Mouse (Mus musculus) liver, embryonic 12.5 days (tissue): ENCODE measurements at regions not wholly inside any gene's neighbourhood (a gene's known extent, or its start where the extent isn't known, plus 50 kb on each side); places are given as distances from the start of the nearest gene placed in this dataset.

ENCODE experiments used
- ATAC-seq: fragments of 200-750 bp; cut with Nextera tagmentation; 2 replicates; pipeline ENCODE4 v1.8.0; 2017; ENCODE audit warnings: moderate number of reproducible peaks, mild to moderate bottlenecking, moderate library complexity
- H3K27ac ChIP-seq: fragments of 300-500 bp; sonication (generic); 2 replicates; pipeline ENCODE4 v1.5.1; 2016; ENCODE audit warnings: mild to moderate bottlenecking
- H3K27me3 ChIP-seq: fragments of 300-500 bp; sonication (generic); replicated peaks from 2 replicates; pipeline ENCODE4 v1.6.1; 2016; ENCODE audit warnings: mild to moderate bottlenecking, moderate library complexity
- H3K36me3 ChIP-seq: fragments of 300-500 bp; sonication (generic); 2 replicates; pipeline ENCODE4 v1.6.1; 2016; ENCODE audit warnings: mild to moderate bottlenecking, moderate library complexity
- H3K4me1 ChIP-seq: fragments of 300-500 bp; sonication (generic); 2 replicates; pipeline ENCODE4 v1.6.1; 2016
- H3K4me2 ChIP-seq: fragments of 300-500 bp; sonication (generic); 2 replicates; pipeline ENCODE4 v1.6.1; 2016; ENCODE audit warnings: mild to moderate bottlenecking, moderate library complexity
- H3K4me3 ChIP-seq: fragments of 300-500 bp; sonication (generic); 2 replicates; pipeline ENCODE4 v1.5.1; 2016; ENCODE audit warnings: mild to moderate bottlenecking, moderate library complexity
- H3K9ac ChIP-seq: fragments of 300-500 bp; sonication (generic); 2 replicates; pipeline ENCODE4 v1.6.1; 2016; ENCODE audit warnings: mild to moderate bottlenecking, moderate library complexity
- H3K9me3 ChIP-seq: fragments of 300-500 bp; sonication (generic); replicated peaks from 2 replicates; pipeline ENCODE4 v1.6.1; 2016; ENCODE audit warnings: mild to moderate bottlenecking, moderate library complexity
- WGBS: fragments of 180-500 bp; shearing (Covaris S2); methylation state at CpG from one replicate; pipeline ENCODE4 v1.1.7; 2016; ENCODE audit not compliant: insufficient replicate concordance; 5-methylcytosine and 5-hydroxymethylcytosine counted together

DNA sequence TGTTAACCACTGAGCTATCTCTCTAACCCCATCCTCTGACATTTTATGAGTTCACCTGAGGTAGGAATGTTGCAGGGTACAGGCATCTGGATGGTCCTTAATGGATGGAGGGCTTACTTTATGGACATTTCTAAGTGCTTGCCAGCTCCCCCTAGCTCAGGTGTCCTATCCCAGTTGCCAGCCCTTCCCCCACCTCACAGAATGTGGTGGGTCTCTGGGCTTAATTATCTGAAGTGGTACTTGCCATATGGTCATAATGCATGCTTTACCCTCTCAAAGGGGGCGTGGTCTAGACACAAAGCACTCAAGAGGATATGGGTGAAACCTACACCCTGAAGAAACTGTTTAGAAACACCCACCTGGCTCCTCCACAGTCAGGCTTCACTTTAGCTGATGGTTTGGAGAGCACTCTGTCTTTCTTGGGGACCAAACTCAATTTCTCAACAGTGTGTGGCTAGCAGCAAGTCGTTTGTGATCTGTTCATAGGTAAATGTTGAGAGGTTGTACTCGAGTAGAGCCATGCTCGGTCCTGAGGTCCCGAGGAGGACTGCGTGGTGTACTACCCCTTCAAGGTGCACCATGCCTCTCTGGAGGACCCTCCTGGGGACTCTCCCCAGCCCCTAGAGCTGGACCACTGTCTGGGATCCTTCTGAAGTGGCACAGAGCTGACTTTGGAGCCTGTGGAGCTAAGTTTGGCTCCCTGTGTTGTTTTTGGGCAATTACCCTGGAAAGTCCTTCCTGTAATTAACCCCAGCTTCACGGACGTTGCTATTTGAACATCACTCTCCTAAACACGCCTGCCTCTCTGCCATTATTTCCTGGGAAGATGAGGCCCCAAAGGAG lies 338.8 kb upstream of the Sall1 start:
- WGBS, result 51% methylated on average over 9 of the region's 9 CpGs
- ATAC-seq, result no peak
- H3K27me3 ChIP-seq, result peaks cover 7% of the 10 kb centered on the region; the same call in 1 of the 2 replicates
- H3K36me3 ChIP-seq, result no peaks in the 10 kb centered on the region
- no peak overlapping the region for H3K4me2 ChIP-seq
- no peak overlapping the region for H3K4me3 ChIP-seq
- no peaks in the 10 kb centered on the region for H3K9me3 ChIP-seq
- no peak overlapping the region for H3K9ac ChIP-seq
- no peak overlapping the region for H3K27ac ChIP-seq
- H3K4me1 ChIP-seq, result no peaks in the 10 kb centered on the region

- H3K27ac ChIP-seq, result no peak overlapping the region
- H3K27me3 ChIP-seq, result peaks cover 5% of the 10 kb centered on the region; the same call in 1 of the 2 replicates
- H3K4me1 ChIP-seq, result no peaks in the 10 kb centered on the region
- H3K4me3 ChIP-seq, result no peak overlapping the region
- no peaks in the 10 kb centered on the region for H3K9me3 ChIP-seq
- H3K9ac ChIP-seq, result no peak overlapping the region
- WGBS, result 65% methylated on average over 9 of the region's 9 CpGs
- no peak for ATAC-seq
- no peaks in the 10 kb centered on the region for H3K36me3 ChIP-seq
- H3K4me2 ChIP-seq, result no peak overlapping the region
Measured at GRCm38 (mm10) chr8:89380436-89380835, 336.5 kb upstream of the Sall1 start.

GRCm38 (mm10) chr8:89372761-89373160 lies 328.8 kb upstream of the Sall1 start:
- ATAC-seq, result no peak

GRCm38 (mm10) chr8:89371773-89372132 lies 327.8 kb upstream of the Sall1 start:
- H3K4me1 ChIP-seq, result no peaks in the 10 kb centered on the region
- H3K27me3 ChIP-seq, result no peaks in the 10 kb centered on the region
- H3K4me2 ChIP-seq, result no peak overlapping the region
- no peak overlapping the region for H3K4me3 ChIP-seq
- no peak for ATAC-seq
- no peak overlapping the region for H3K27ac ChIP-seq
- 0 out of 2 replicates have a peak, but pooled peaks cover 6% of the 10 kb centered on the region for H3K9me3 ChIP-seq
- H3K36me3 ChIP-seq, result no peaks in the 10 kb centered on the region
- WGBS, result 61% methylated on average over 4 of the region's 4 CpGs
- H3K9ac ChIP-seq, result no peak overlapping the region

More at GRCm38 (mm10) chr8:89372761-89373160, 328.8 kb upstream of the Sall1 start:
- Histone ChIP-seq H3K9ac (no peak overlapping the region), H3K9me3 (0 out of 2 replicates have a peak, but pooled peaks cover 6% of the 10 kb centered on the region), H3K27me3 (no peaks in the 10 kb centered on the region), H3K4me2 (no peak overlapping the region), H3K4me3 (no peak overlapping the region), H3K36me3 (no peaks in the 10 kb centered on the region), H3K27ac (no peak overlapping the region), H3K4me1 (no peaks in the 10 kb centered on the region)
- WGBS, result 69% methylated on average over 3 of the region's 3 CpGs

- no peak overlapping the region for H3K27ac ChIP-seq
- no peak overlapping the region for H3K4me3 ChIP-seq
- H3K4me1 ChIP-seq, result no peaks in the 10 kb centered on the region
- H3K4me2 ChIP-seq, result no peak overlapping the region
- no peak for ATAC-seq
- H3K9me3 ChIP-seq, result 0 out of 2 replicates have a peak, but pooled peaks cover 6% of the 10 kb centered on the region
- no peaks in the 10 kb centered on the region for H3K27me3 ChIP-seq
- H3K36me3 ChIP-seq, result no peaks in the 10 kb centered on the region
- 57% methylated on average over 20 of the region's 20 CpGs for WGBS
- no peak overlapping the region for H3K9ac ChIP-seq
Measured at GRCm38 (mm10) chr8:89370816-89371772, 327.1 kb upstream of the Sall1 start.

GRCm38 (mm10) chr8:89365430-89365829 lies 321.5 kb upstream of the Sall1 start:
- H3K4me3 ChIP-seq, result no peak overlapping the region
- H3K4me1 ChIP-seq, result no peaks in the 10 kb centered on the region
- 72% methylated on average over 3 of the region's 3 CpGs for WGBS
- no peaks in the 10 kb centered on the region for H3K27me3 ChIP-seq
- H3K9me3 ChIP-seq, result 0 out of 2 replicates have a peak, but pooled peaks cover 6% of the 10 kb centered on the region
- no peak overlapping the region for H3K27ac ChIP-seq
- no peak overlapping the region for H3K9ac ChIP-seq
- no peak overlapping the region for H3K4me2 ChIP-seq
- no peak for ATAC-seq
- no peaks in the 10 kb centered on the region for H3K36me3 ChIP-seq

GRCm38 (mm10) chr8:89358411-89358810 lies 314.4 kb upstream of the Sall1 start:
- H3K27ac ChIP-seq, result no peak overlapping the region

DNA sequence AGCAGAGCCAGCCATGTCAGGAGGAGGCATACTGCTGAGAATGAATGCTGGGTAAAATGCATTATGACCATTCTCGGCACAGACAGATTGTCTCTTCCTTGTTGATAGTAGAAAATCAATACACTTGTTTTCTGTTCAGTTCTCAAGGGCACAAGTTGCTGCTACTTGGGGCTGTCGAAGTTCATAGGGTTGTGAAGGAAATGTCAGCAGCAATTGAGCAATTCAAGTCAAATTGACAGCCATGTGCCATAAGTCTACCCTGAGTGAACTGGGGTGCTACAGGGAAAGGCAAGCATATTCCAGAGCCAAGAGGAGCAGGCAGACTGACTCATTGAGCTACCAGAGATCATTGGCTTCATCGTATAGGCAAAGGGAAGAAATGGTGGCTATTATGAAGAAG lies 301.6 kb upstream of the Sall1 start:
- H3K9ac ChIP-seq, result no peak overlapping the region
- no peaks in the 10 kb centered on the region for H3K9me3 ChIP-seq
- WGBS, result 56% methylated on average over 3 of the region's 3 CpGs
- H3K27ac ChIP-seq, result no peak overlapping the region
- no peak overlapping the region for H3K4me2 ChIP-seq
- no peaks in the 10 kb centered on the region for H3K27me3 ChIP-seq
- no peaks in the 10 kb centered on the region for H3K36me3 ChIP-seq
- H3K4me1 ChIP-seq, result no peaks in the 10 kb centered on the region
- no peak for ATAC-seq
- no peak overlapping the region for H3K4me3 ChIP-seq

More at GRCm38 (mm10) chr8:89358411-89358810, 314.4 kb upstream of the Sall1 start:
- H3K27me3 ChIP-seq, result no peaks in the 10 kb centered on the region
- no peak overlapping the region for H3K4me3 ChIP-seq
- no peak overlapping the region for H3K9ac ChIP-seq
- WGBS, result 60% methylated on average over 4 of the region's 4 CpGs
- no peaks in the 10 kb centered on the region for H3K4me1 ChIP-seq
- no peaks in the 10 kb centered on the region for H3K36me3 ChIP-seq
- ATAC-seq, result no peak
- H3K9me3 ChIP-seq, result no peaks in the 10 kb centered on the region
- H3K4me2 ChIP-seq, result no peak overlapping the region

DNA sequence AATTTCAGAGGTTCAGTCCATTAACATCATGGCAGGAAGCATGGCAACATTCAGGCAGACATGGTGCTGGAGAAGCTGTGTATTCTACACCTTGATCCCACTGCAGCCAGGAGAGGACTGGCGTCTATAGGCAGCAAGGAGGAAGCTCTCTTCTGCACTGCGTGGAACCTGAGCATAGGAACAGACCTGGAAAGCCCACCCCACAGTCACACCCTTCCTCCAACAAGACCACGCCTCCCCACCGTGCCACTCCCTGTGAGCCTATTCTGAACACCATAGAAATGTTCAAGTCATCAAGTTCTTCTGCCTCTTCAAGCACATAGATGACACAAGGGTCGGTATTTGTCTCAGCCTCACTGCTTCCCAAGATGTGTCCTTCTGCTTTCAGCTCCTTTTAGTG lies 297.7 kb upstream of the Sall1 start:
- no peak overlapping the region for H3K9ac ChIP-seq
- H3K36me3 ChIP-seq, result no peaks in the 10 kb centered on the region
- whole genome bisulfite sequencing, result 72% methylated on average over 5 of the region's 5 CpGs
- no peak overlapping the region for H3K27ac ChIP-seq
- H3K4me1 ChIP-seq, result no peaks in the 10 kb centered on the region
- ATAC-seq, result no peak
- no peaks in the 10 kb centered on the region for H3K9me3 ChIP-seq
- H3K4me2 ChIP-seq, result no peak overlapping the region
- H3K4me3 ChIP-seq, result no peak overlapping the region
- H3K27me3 ChIP-seq, result no peaks in the 10 kb centered on the region

- H3K4me2 ChIP-seq, result no peak overlapping the region
- no peaks in the 10 kb centered on the region for H3K36me3 ChIP-seq
- no peaks in the 10 kb centered on the region for H3K27me3 ChIP-seq
- no peak overlapping the region for H3K27ac ChIP-seq
- H3K4me3 ChIP-seq, result no peak overlapping the region
- H3K9me3 ChIP-seq, result no peaks in the 10 kb centered on the region
- WGBS, result 48% methylated on average over 2 of the region's 2 CpGs
- H3K4me1 ChIP-seq, result no peaks in the 10 kb centered on the region
- no peak overlapping the region for H3K9ac ChIP-seq
- no peak for ATAC-seq
Measured at GRCm38 (mm10) chr8:89335416-89335815, 291.5 kb upstream of the Sall1 start.

- Histone ChIP-seq H3K9me3 (no peaks in the 10 kb centered on the region), H3K4me2 (no peak overlapping the region), H3K4me1 (no peaks in the 10 kb centered on the region), H3K4me3 (no peak overlapping the region), H3K36me3 (no peaks in the 10 kb centered on the region), H3K27me3 (no peaks in the 10 kb centered on the region), H3K27ac (no peak overlapping the region), H3K9ac (no peak overlapping the region)
- no peak for ATAC-seq
- 71% methylated on average over 2 of the region's 2 CpGs for WGBS
Measured at GRCm38 (mm10) chr8:89325751-89326351, 281.9 kb upstream of the Sall1 start.

DNA sequence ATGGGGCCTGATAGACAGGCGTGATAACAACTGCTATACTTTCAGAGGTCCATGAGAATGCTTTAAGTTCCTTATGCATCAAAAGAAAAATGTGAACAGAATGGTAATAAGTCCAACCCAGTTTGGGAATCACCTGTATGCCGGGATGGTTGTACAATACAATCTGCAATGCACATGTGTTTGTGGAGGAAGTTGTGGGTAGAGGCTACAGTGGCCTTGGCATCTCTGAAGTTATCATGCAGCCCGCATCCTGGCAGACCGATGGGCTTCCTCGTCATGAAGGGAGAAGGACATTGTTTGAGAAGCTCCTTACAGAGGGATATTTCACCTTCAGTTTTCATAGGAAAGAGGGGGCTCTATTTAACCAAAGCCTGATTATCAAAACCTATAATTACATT lies 281.3 kb upstream of the Sall1 start:
- H3K27me3 ChIP-seq, result no peaks in the 10 kb centered on the region
- H3K9me3 ChIP-seq, result no peaks in the 10 kb centered on the region
- no peak overlapping the region for H3K4me2 ChIP-seq
- H3K4me1 ChIP-seq, result no peaks in the 10 kb centered on the region
- H3K27ac ChIP-seq, result no peak overlapping the region
- no peak for ATAC-seq
- no peak overlapping the region for H3K9ac ChIP-seq
- H3K36me3 ChIP-seq, result no peaks in the 10 kb centered on the region
- WGBS, result 44% methylated on average over 5 of the region's 5 CpGs
- no peak overlapping the region for H3K4me3 ChIP-seq
